ENCODE assay signal across 30 mouse cellular contexts in genomic region chr4:55978539-55978938, GRCm38 (mm10).
"Had no signal": no experiment of that assay in that cellular context is flagged by ENCODE, and none has a peak within 500 bp of the region (broad histone marks: within the 10 kb centered on the region; RNA-seq: fewer than 3 reads in every experiment).

No protein-coding gene starts in this region.

- H3K4me2 ChIP-seq: limb, embryonic 12.5 days; limb, embryonic 13.5 days; limb, embryonic 15.5 days; liver, embryonic 11.5 days; liver, embryonic 12.5 days; liver, embryonic 13.5 days; liver, embryonic 15.5 days; lung, embryonic 14.5 days; lung, embryonic 15.5 days; midbrain, embryonic 12.5 days; midbrain, embryonic 13.5 days; midbrain, embryonic 15.5 days had no signal

- H3K4me1 ChIP-seq: limb, embryonic 10.5 days; limb, embryonic 12.5 days; limb, embryonic 13.5 days; limb, embryonic 15.5 days; liver, embryonic 12.5 days; liver, embryonic 13.5 days; liver, embryonic 15.5 days; lung, embryonic 15.5 days; megakaryocyte, embryonic 14.5 days; midbrain, embryonic 12.5 days; midbrain, embryonic 13.5 days; midbrain, embryonic 15.5 days had no signal

- H3K36me3 ChIP-seq: limb, embryonic 10.5 days; limb, embryonic 12.5 days; limb, embryonic 13.5 days; limb, embryonic 15.5 days; liver, embryonic 12.5 days; liver, embryonic 13.5 days; liver, embryonic 15.5 days; lung, embryonic 15.5 days; midbrain, embryonic 12.5 days; midbrain, embryonic 13.5 days; midbrain, embryonic 15.5 days had no signal

- H3K27ac ChIP-seq: left cerebral cortex, adult 2 months; limb, embryonic 10.5 days; limb, embryonic 12.5 days; limb, embryonic 13.5 days; limb, embryonic 15.5 days; liver, embryonic 12.5 days; liver, embryonic 13.5 days; liver, embryonic 14.5 days; liver, embryonic 15.5 days; lung, embryonic 15.5 days; macrophage; midbrain, embryonic 12.5 days; midbrain, embryonic 13.5 days; midbrain, embryonic 15.5 days had no signal

- H3K9me3 ChIP-seq: limb, embryonic 10.5 days; limb, embryonic 12.5 days; limb, embryonic 13.5 days; limb, embryonic 15.5 days; liver, embryonic 13.5 days; liver, embryonic 15.5 days; lung, embryonic 15.5 days; megakaryocyte, embryonic 14.5 days; midbrain, embryonic 12.5 days; midbrain, embryonic 13.5 days; midbrain, embryonic 15.5 days had no signal

- H3K9ac ChIP-seq: limb, embryonic 12.5 days; limb, embryonic 13.5 days; limb, embryonic 15.5 days; liver, embryonic 12.5 days; liver, embryonic 13.5 days; liver, embryonic 14.5 days; liver, embryonic 15.5 days; liver, postnatal 0 days; lung, embryonic 14.5 days; lung, embryonic 15.5 days; midbrain, embryonic 12.5 days; midbrain, embryonic 13.5 days; midbrain, embryonic 15.5 days had no signal

- ATAC-seq: liver, embryonic 12.5 days; liver, postnatal 0 days; lung, postnatal 0 days; midbrain, embryonic 13.5 days; midbrain, embryonic 15.5 days; midbrain, embryonic 16.5 days had no signal

- H3K27me3 ChIP-seq: limb, embryonic 12.5 days; limb, embryonic 13.5 days; limb, embryonic 15.5 days; liver, embryonic 12.5 days; liver, embryonic 13.5 days; liver, embryonic 15.5 days; megakaryocyte, embryonic 14.5 days; midbrain, embryonic 12.5 days; midbrain, embryonic 13.5 days; midbrain, embryonic 15.5 days had no signal

- DNase-seq: left cerebral cortex, postnatal 4 days; liver; liver, embryonic 13.5 days; liver, postnatal 0 days; lung, adult 18-20 months; lung, adult 2 months; lung, embryonic 14.5 days; lung, postnatal 10 days; lung, postnatal 14 days; lung, postnatal 36 days; lung, postnatal 4 days; midbrain, embryonic 14.5 days had no signal

- H3K4me3 ChIP-seq: left cerebral cortex, adult 2 months; limb, embryonic 10.5 days; limb, embryonic 12.5 days; limb, embryonic 13.5 days; limb, embryonic 15.5 days; liver, embryonic 12.5 days; liver, embryonic 13.5 days; liver, embryonic 15.5 days; lung, embryonic 15.5 days; megakaryocyte, embryonic 14.5 days; midbrain, embryonic 12.5 days; midbrain, embryonic 13.5 days; midbrain, embryonic 15.5 days; myocyte had no signal
